8 mouse cellular contexts compared by ENCODE assay signal in genomic region chr7:4124315-4124759, GRCm38 (mm10). TPM values are rescaled to one million over a fixed set of nuclear protein-coding genes. Genes with fewer than 3 reads are reported as not detected.
DNase-seq lines count a peak whose midpoint lies in the region; ATAC-seq and TF ChIP-seq lines count a peak whose summit lies in the region.

No protein-coding gene starts in this region.

- peak; percentile 86 for TF ChIP-seq EP300 in ES-Bruce4 (IDR thresholded peaks at IDR 0.05; ENCODE audit: insufficient read depth, low read depth, low read length)
- no peak for TF ChIP-seq EP300 in heart, postnatal 0 days (IDR thresholded peaks at IDR 0.05; ENCODE audit: low read depth)

- 6% methylated on average over 10 of the region's 10 CpGs for WGBS in heart, postnatal 0 days
- WGBS in midbrain, embryonic 14.5 days: under 1% methylated on average over 10 of the region's 10 CpGs

- TF ChIP-seq POLR2A in ES-Bruce4 (IDR thresholded peaks at IDR 0.05; ENCODE audit: insufficient read depth, low read length): no peak

- H3K4me2 ChIP-seq in heart, postnatal 0 days (ENCODE audit: low read depth, low read length): no peak overlapping the region
- H3K4me2 ChIP-seq in midbrain, embryonic 14.5 days (ENCODE audit: low read length): peak overlapping the region; percentile 73

- no peaks in the 10 kb centered on the region for H3K9me3 ChIP-seq in ES-Bruce4 (replicated peaks; ENCODE audit: control insufficient read depth, insufficient read depth, low read length, poor library complexity, severe bottlenecking)
- no peaks in the 10 kb centered on the region for H3K9me3 ChIP-seq in heart, postnatal 0 days (replicated peaks; ENCODE audit: control insufficient read depth, low read length)
- no peaks in the 10 kb centered on the region for H3K9me3 ChIP-seq in midbrain, embryonic 14.5 days (ENCODE audit: control insufficient read depth, low read length)

- peak; percentile 19 for DNase-seq in 416B (ENCODE audit: low read depth)
- DNase-seq in embryo, embryonic 10 days (ENCODE audit: low spot score): peak; percentile 86
- peak; percentile 34 for DNase-seq in heart, postnatal 0 days (ENCODE audit: low spot score)
- peak; percentile 86 to 92 for DNase-seq in left cerebral cortex, postnatal 10 days (ENCODE audit: extremely low spot score in 1 of 2, low spot score in 2 of 2)
- peak; percentile 96 for DNase-seq in midbrain, embryonic 14.5 days
- DNase-seq in testis, postnatal 10 days (ENCODE audit: low spot score): peak; percentile 65
- DNase-seq in gastrocnemius, postnatal 36 days: no peak

- no peak overlapping the region for H3K9ac ChIP-seq in ES-Bruce4 (ENCODE audit: low read depth, poor library complexity, severe bottlenecking)
- H3K9ac ChIP-seq in heart, postnatal 0 days (replicated peaks; ENCODE audit: low read depth, low read length): no peak overlapping the region
- H3K9ac ChIP-seq in midbrain, embryonic 14.5 days (replicated peaks; ENCODE audit: low read length): peak overlapping the region; percentile 40; the same call in 1 of the 2 replicates

- peak overlapping the region; percentile 46 for H3K4me3 ChIP-seq in ES-Bruce4 (ENCODE audit: low read depth, low read length)
- H3K4me3 ChIP-seq in heart, postnatal 0 days (ENCODE audit: low read depth, low read length): no peak overlapping the region
- peak overlapping the region; percentile 20 for H3K4me3 ChIP-seq in midbrain, embryonic 14.5 days (replicated peaks; ENCODE audit: low read depth, low read length)

- intact Hi-C loops in left cerebral cortex, postnatal 10 days (cut with DNase I): loop anchor here (10.0 kb wide), 1 partner anchor 100 kb away; no protein-coding TSS in a partner anchor
- intact Hi-C loops in gastrocnemius, postnatal 36 days (cut with DNase I): no loop called here

- no peaks in the 10 kb centered on the region for H3K27me3 ChIP-seq in ES-Bruce4 (ENCODE audit: control insufficient read depth, insufficient read depth, low read length, poor library complexity, severe bottlenecking)
- peaks cover 14% of the 10 kb centered on the region for H3K27me3 ChIP-seq in heart, postnatal 0 days (ENCODE audit: control insufficient read depth, insufficient read depth, low read length)
- H3K27me3 ChIP-seq in midbrain, embryonic 14.5 days (ENCODE audit: control insufficient read depth, insufficient read depth, low read length): no peaks in the 10 kb centered on the region

- peak overlapping the region; percentile 92 for H3K27ac ChIP-seq in ES-Bruce4 (ENCODE audit: insufficient read depth, low read length)
- no peak overlapping the region for H3K27ac ChIP-seq in heart, postnatal 0 days (ENCODE audit: low read depth)
- H3K27ac ChIP-seq in midbrain, embryonic 14.5 days (replicated peaks; ENCODE audit: low read depth, low read length): peak overlapping the region; percentile 77

- peak; percentile 27 for ATAC-seq in heart, postnatal 0 days (ENCODE audit: insufficient read depth, low read depth)
- peak; percentile 85 for ATAC-seq in midbrain, embryonic 14.5 days (ENCODE audit: low FRiP score, low TSS enrichment)

- TF ChIP-seq CTCF in ES-Bruce4 (IDR thresholded peaks at IDR 0.05; ENCODE audit: low read depth, low read length): no peak
- TF ChIP-seq CTCF in heart, postnatal 0 days (IDR thresholded peaks at IDR 0.05; ENCODE audit: low read depth): 0 out of 2 replicates have a peak, but pooled peaks have one; percentile 4

- H3K4me1 ChIP-seq in ES-Bruce4 (ENCODE audit: control insufficient read depth, insufficient read depth, low read length): peaks cover 6% of the 10 kb centered on the region
- H3K4me1 ChIP-seq in heart, postnatal 0 days (ENCODE audit: control insufficient read depth, insufficient read depth): peaks cover 11% of the 10 kb centered on the region; the same call in 1 of the 2 replicates
- peaks cover 42% of the 10 kb centered on the region for H3K4me1 ChIP-seq in midbrain, embryonic 14.5 days (ENCODE audit: control insufficient read depth, insufficient read depth, low read length)

- H3K36me3 ChIP-seq in ES-Bruce4 (ENCODE audit: control insufficient read depth, insufficient read depth, low read length, poor library complexity, severe bottlenecking): 0 out of 2 replicates have a peak, but pooled peaks cover 2% of the 10 kb centered on the region
- no peaks in the 10 kb centered on the region for H3K36me3 ChIP-seq in heart, postnatal 0 days (replicated peaks; ENCODE audit: control insufficient read depth, insufficient read depth, low read length)
- peaks cover 26% of the 10 kb centered on the region; the same call in 1 of the 2 replicates for H3K36me3 ChIP-seq in midbrain, embryonic 14.5 days (ENCODE audit: control insufficient read depth, insufficient read depth, low read length)

RNA-seq across cellular contexts. Expression of gene Ttyh1, which starts 5.1 kb away (rescaled TPM):
- 22.1 and 25.0 TPM in 2 replicates for polyA plus RNA-seq in ES-Bruce4 (2011; ENCODE audit: insufficient read depth, insufficient read length, low read depth, missing spikeins)
- total RNA-seq in heart, postnatal 0 days (2014; rRNA removed; ENCODE audit: low replicate concordance): 4.2 and 5.0 TPM in 2 replicates
- 0.45 and 1.1 TPM in 2 replicates for polyA plus RNA-seq in heart, postnatal 0 days (2015; fragmentation: Nextera tagmentation; extraction: Ambion mirVana)
- total RNA-seq in left cerebral cortex, postnatal 10 days (2021): 100 to 1,000 TPM; 570 to 685 TPM
- 104 and 112 TPM in 2 replicates for polyA plus RNA-seq in midbrain, embryonic 14.5 days (2014; fragmentation: Nextera tagmentation; extraction: Ambion mirVana)
- 1 to 10 TPM; 1.7 to 1.8 TPM for total RNA-seq in gastrocnemius, postnatal 36 days (2021)

RNA-seq across cellular contexts. Expression of gene Leng8, which starts 12.5 kb away (rescaled TPM):
- polyA plus RNA-seq in ES-Bruce4 (2011; ENCODE audit: insufficient read depth, insufficient read length, low read depth, missing spikeins): 96.3 and 98.5 TPM in 2 replicates
- 112 and 139 TPM in 2 replicates for total RNA-seq in heart, postnatal 0 days (2014; rRNA removed; ENCODE audit: low replicate concordance)
- polyA plus RNA-seq in heart, postnatal 0 days (2015; fragmentation: Nextera tagmentation; extraction: Ambion mirVana): 12.9 and 16.0 TPM in 2 replicates
- total RNA-seq in left cerebral cortex, postnatal 10 days (2021): 100 to 1,000 TPM; 160 to 166 TPM
- 68.4 and 77.3 TPM in 2 replicates for polyA plus RNA-seq in midbrain, embryonic 14.5 days (2014; fragmentation: Nextera tagmentation; extraction: Ambion mirVana)
- 10 to 100 TPM; 32.8 to 43.8 TPM for total RNA-seq in gastrocnemius, postnatal 36 days (2021)

RNA-seq across cellular contexts. Expression of gene Leng9, which starts 25.8 kb away (rescaled TPM):
- polyA plus RNA-seq in ES-Bruce4 (2011; ENCODE audit: insufficient read depth, insufficient read length, low read depth, missing spikeins): 0.53 and 0.73 TPM in 2 replicates
- total RNA-seq in heart, postnatal 0 days (2014; rRNA removed; ENCODE audit: low replicate concordance): 0.27 and 3.1 TPM in 2 replicates
- 3.6 and 3.8 TPM in 2 replicates for polyA plus RNA-seq in heart, postnatal 0 days (2015; fragmentation: Nextera tagmentation; extraction: Ambion mirVana)
- total RNA-seq in left cerebral cortex, postnatal 10 days (2021): 1 to 10 TPM; 5.2 to 6.2 TPM
- 3.4 and 4.8 TPM in 2 replicates for polyA plus RNA-seq in midbrain, embryonic 14.5 days (2014; fragmentation: Nextera tagmentation; extraction: Ambion mirVana)
- total RNA-seq in gastrocnemius, postnatal 36 days (2021): 1 to 10 TPM; 2.0 to 2.9 TPM

RNA-seq across cellular contexts. Expression of gene Cdc42ep5, which starts 40.3 kb away (rescaled TPM):
- 28.1 and 33.8 TPM in 2 replicates for polyA plus RNA-seq in ES-Bruce4 (2011; ENCODE audit: insufficient read depth, insufficient read length, low read depth, missing spikeins)
- 34.0 and 37.4 TPM in 2 replicates for total RNA-seq in heart, postnatal 0 days (2014; rRNA removed; ENCODE audit: low replicate concordance)
- 21.0 and 25.0 TPM in 2 replicates for polyA plus RNA-seq in heart, postnatal 0 days (2015; fragmentation: Nextera tagmentation; extraction: Ambion mirVana)
- 1 to 10 TPM; 3.3 to 3.4 TPM for total RNA-seq in left cerebral cortex, postnatal 10 days (2021)
- 3.1 and 5.3 TPM in 2 replicates for polyA plus RNA-seq in midbrain, embryonic 14.5 days (2014; fragmentation: Nextera tagmentation; extraction: Ambion mirVana)
- 1 to 10 TPM; 2.0 to 3.1 TPM for total RNA-seq in gastrocnemius, postnatal 36 days (2021)

Comparison
In these comparisons a context has a peak if more than half of its experiments do, and no peak if none do; other contexts are left out.
1. DNase-seq: peak in 416B (single experiment), embryo, embryonic 10 days (single experiment), heart, postnatal 0 days (single experiment), left cerebral cortex, postnatal 10 days (2 of 2), midbrain, embryonic 14.5 days (single experiment) and testis, postnatal 10 days (single experiment); none in gastrocnemius, postnatal 36 days (0 of 2).
2. RNA of gene Ttyh1, which starts 5.1 kb away (total RNA-seq): 570 to 685 TPM in left cerebral cortex, postnatal 10 days; 4.2 to 5.0 TPM in heart, postnatal 0 days and 1.7 to 1.8 TPM in gastrocnemius, postnatal 36 days; every median in the first group is over 10 times any median in the second.